Mouse (Mus musculus) spleen, adult 2 months (tissue): Measurements from ENCODE around the gene Dleu7.

Experiments
- CTCF ChIP-seq: fragments of 200-500 bp; IDR thresholded peaks from 2 replicates; pipeline ENCODE4 v1.5.1; 2011; ENCODE audit warnings: mild to moderate bottlenecking, inconsistent platforms; ENCODE audit not compliant: insufficient read depth, insufficient read length, insufficient replicate concordance; ENCODE audit errors: extremely low read depth
- POLR2A ChIP-seq: fragments of 200-500 bp; IDR thresholded peaks from 2 replicates; pipeline ENCODE4 v1.6.1; 2011; ENCODE audit warnings: low read depth, low read length, inconsistent platforms

DNA sequence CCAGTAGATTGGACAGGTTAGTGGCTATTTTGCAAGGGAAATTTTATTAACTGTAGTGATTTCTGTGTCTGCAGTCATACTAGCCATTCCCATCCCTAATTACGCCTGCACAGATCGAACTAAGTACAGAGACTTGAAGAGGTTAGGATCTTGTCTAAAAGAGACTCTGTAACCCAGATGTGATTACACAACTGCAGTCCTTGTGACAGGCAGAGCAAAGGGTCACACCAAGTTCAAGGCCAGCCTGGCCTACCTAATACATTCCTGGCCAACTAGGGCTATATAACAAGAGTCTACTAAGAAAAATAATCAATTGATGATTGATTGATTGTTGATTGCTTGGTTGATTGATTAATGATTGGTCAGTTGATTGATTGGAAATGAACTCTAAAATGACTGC lies 43.6 kb downstream of the Dleu7 start:
- TF ChIP-seq CTCF: no peak
- TF ChIP-seq POLR2A: no peak
